16 mouse cellular contexts compared by ENCODE assay signal in the genomic region with DNA sequence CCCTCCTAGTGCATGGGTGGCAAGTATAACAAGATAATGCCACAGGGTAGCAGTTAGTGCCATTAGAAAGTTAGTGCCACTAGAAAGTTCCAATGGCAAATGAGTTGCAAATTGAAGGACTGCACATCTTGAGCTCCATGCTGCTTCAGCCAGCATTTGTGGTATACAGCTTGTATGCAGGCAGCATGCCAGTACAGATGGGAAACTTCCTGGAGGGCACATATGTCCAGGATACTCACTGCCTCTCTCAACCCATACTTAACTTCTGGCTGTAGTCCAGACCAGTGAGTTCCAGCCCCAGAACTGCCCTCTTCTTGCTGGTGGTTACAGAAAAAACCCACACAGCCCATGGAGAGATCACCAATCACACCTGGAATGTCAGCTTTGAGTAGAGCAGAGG.
DNase-seq lines count a peak whose midpoint lies in the region; ATAC-seq and TF ChIP-seq lines count a peak whose summit lies in the region.
"Had no signal": no experiment of that assay in that cellular context is flagged by ENCODE, and none has a peak within 500 bp of the region (broad histone marks: within the 10 kb centered on the region; RNA-seq: fewer than 3 reads in every experiment).

No protein-coding gene starts in this region.

- TF ChIP-seq CTCF in brain, embryonic 14.5 days (IDR thresholded peaks at IDR 0.05; ENCODE audit: borderline replicate concordance, extremely low read depth, insufficient read depth, insufficient read length), result no peak

- intact Hi-C loops in heart, postnatal 10 days (cut with DNase I), result no loop called here
- intact Hi-C loops in left cerebral cortex, postnatal 4 days (cut with DNase I), result no loop called here
- intact Hi-C loops in left cerebral cortex, postnatal 10 days (cut with DNase I), result no loop called here

- no peak for TF ChIP-seq POLR2A in brain, embryonic 14.5 days (IDR thresholded peaks at IDR 0.05; ENCODE audit: borderline replicate concordance, extremely low read depth, insufficient read depth, insufficient read length, poor library complexity, severe bottlenecking)

- ATAC-seq in CD4-positive, CD25-positive, alpha-beta regulatory T cell, adult 4 months, result no peak
- ATAC-seq: intestine, postnatal 0 days; liver, postnatal 0 days; lung, postnatal 0 days; Patski had no signal

- DNase-seq in cerebellum, adult 9-10 months, result peak; percentile 10
- DNase-seq in cerebellum, postnatal 36 days, result no peak
- DNase-seq in heart, postnatal 4 days, result peak; percentile 4
- DNase-seq in heart, postnatal 10 days, result no peak
- DNase-seq in left cerebral cortex, postnatal 4 days, result peak; percentile 72
- no peak for DNase-seq in left cerebral cortex, postnatal 10 days (ENCODE audit: extremely low spot score in 1 of 2, low spot score in 2 of 2)
- DNase-seq in brain, embryonic 14.5 days (ENCODE audit: low read depth), result peak; percentile 75
- DNase-seq: heart, postnatal 36 days; kidney, postnatal 4 days; liver, postnatal 0 days; thymus, adult 2 months; thymus, postnatal 4 days had no signal

Comparison
In these comparisons a context has a peak if more than half of its experiments do, and no peak if none do; other contexts are left out.
1. DNase-seq: peak in cerebellum, adult 9-10 months (single experiment), heart, postnatal 4 days (single experiment), left cerebral cortex, postnatal 4 days (single experiment) and brain, embryonic 14.5 days (single experiment); none in cerebellum, postnatal 36 days (0 of 2), heart, postnatal 10 days (0 of 2) and left cerebral cortex, postnatal 10 days (0 of 2).